Mouse (Mus musculus): ENCODE results near the gene Dusp2.
"Not testable (repeated sequence)": the region's sequence is repeated elsewhere in the genome, so short reads cannot be mapped to it uniquely, and the experiment has no call there.

The Dusp2 gene

GRCm38 (mm10) chr2:127335767-127336496 is at the start of gene Dusp2:
Gene Dusp2 (plus strand): TSS chr2:127336159.
- DNase-seq, result peak; percentile 89

- no peak for DNase-seq
These were observed 43.7 kb upstream of the Dusp2 start for GRCm38 (mm10) chr2:127292250-127292649.

- no peak for DNase-seq
These were observed 38.8 kb upstream of the Dusp2 start for GRCm38 (mm10) chr2:127297001-127297805.

GRCm38 (mm10) chr2:127298056-127298455 is 37.9 kb upstream of the Dusp2 start:
- DNase-seq, result no peak

- DNase-seq, result no peak
These were observed 35.3 kb upstream of the Dusp2 start for GRCm38 (mm10) chr2:127300701-127301100.

- DNase-seq, result no peak
These were observed 34.1 kb upstream of the Dusp2 start for GRCm38 (mm10) chr2:127301883-127302282.

GRCm38 (mm10) chr2:127304192-127304591 is 31.8 kb upstream of the Dusp2 start:
- not testable (repeated sequence) for DNase-seq

- no peak for DNase-seq
These were observed 31.2 kb upstream of the Dusp2 start for GRCm38 (mm10) chr2:127304609-127305210.

GRCm38 (mm10) chr2:127306123-127306522 is 29.8 kb upstream of the Dusp2 start:
- DNase-seq, result no peak

- DNase-seq, result no peak
These were observed 28.8 kb upstream of the Dusp2 start for GRCm38 (mm10) chr2:127307179-127307578.

- no peak for DNase-seq
These were observed 27.3 kb upstream of the Dusp2 start for GRCm38 (mm10) chr2:127308660-127309059.

- DNase-seq, result no peak
These were observed 25.7 kb upstream of the Dusp2 start for GRCm38 (mm10) chr2:127310246-127310645.

- DNase-seq, result no peak
These were observed 25.3 kb upstream of the Dusp2 start for GRCm38 (mm10) chr2:127310685-127311084.

GRCm38 (mm10) chr2:127311193-127311592 is 24.8 kb upstream of the Dusp2 start:
- no peak for DNase-seq

- no peak for DNase-seq
These were observed 23.2 kb upstream of the Dusp2 start for GRCm38 (mm10) chr2:127312801-127313200.

GRCm38 (mm10) chr2:127313878-127314277 is 22.1 kb upstream of the Dusp2 start:
- peak; percentile 21 for DNase-seq

- no peak for DNase-seq
These were observed 21.3 kb upstream of the Dusp2 start for GRCm38 (mm10) chr2:127314467-127315154.

- DNase-seq, result no peak
These were observed 20.8 kb upstream of the Dusp2 start for GRCm38 (mm10) chr2:127315155-127315470.

GRCm38 (mm10) chr2:127316431-127316830 is 19.5 kb upstream of the Dusp2 start:
- DNase-seq, result no peak

GRCm38 (mm10) chr2:127318136-127318535 is 17.8 kb upstream of the Dusp2 start:
- DNase-seq, result no peak

- DNase-seq, result no peak
These were observed 16.9 kb upstream of the Dusp2 start for GRCm38 (mm10) chr2:127319071-127319470.

- no peak for DNase-seq
These were observed 13.2 kb upstream of the Dusp2 start for GRCm38 (mm10) chr2:127322671-127323285.

GRCm38 (mm10) chr2:127323667-127324066 is 12.3 kb upstream of the Dusp2 start:
- no peak for DNase-seq

Data from kidney, postnatal 14 days (tissue).